Mouse (Mus musculus) kidney, adult 2 months (tissue): ENCODE measurements around the gene Nell1.

Experiments
- CTCF ChIP-seq: fragments of 200-500 bp; conservative IDR thresholded peaks from 2 replicates; pipeline ENCODE4 v1.5.1; 2011; ENCODE audit warnings: low read depth, mild to moderate bottlenecking, control low read depth, low read length, moderate library complexity, mixed read lengths; ENCODE audit not compliant: insufficient read depth, insufficient read length
- POLR2A ChIP-seq: fragments of 200-500 bp; IDR thresholded peaks from one replicate; pipeline ENCODE4 v1.6.1; 2011; ENCODE audit warnings: low read depth, low read length, control low read depth

DNA sequence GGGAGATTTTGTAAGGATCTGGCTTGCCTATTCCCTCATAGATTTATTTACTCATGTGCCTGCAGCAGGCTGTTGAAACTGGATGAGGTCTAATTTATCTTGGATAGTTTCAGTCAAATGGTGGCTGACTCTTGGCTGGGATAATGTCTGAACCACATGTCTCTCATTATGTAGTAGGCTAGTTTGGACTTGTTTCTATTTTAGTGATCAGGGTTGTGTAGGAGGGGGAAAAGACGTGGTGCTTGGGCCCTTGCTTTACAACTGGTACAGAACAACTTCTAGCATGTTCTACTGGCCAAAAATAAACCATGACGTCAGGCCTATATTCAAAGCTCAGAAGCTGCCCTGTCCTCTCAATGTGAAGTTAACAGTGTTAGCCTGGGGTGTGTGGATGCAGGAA is 230.6 kb downstream of the Nell1 start:
- no peak for TF ChIP-seq CTCF
- no peak for TF ChIP-seq POLR2A
